In the genomic region with DNA sequence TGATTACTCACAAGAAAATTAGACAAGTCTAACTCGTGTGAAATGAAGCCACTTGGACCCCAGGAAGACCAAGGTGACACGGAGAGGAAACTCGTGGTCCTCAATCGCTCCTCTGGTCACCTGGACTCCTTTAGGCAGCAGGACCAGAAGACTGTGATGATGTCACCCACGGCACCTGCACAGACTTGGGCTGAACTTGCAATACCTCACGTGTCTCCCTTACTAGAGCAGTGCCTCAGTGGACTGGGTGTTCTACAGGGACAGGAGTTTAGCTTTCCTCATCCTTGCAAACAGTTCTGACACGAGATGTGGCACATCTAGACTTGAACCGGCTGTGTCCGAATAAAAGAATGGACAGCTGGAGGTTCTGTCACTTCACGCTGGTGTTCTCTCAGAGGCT, we compare ENCODE assay signal across 33 mouse cellular contexts. TPM values are rescaled to one million over a fixed set of nuclear protein-coding genes. Genes with fewer than 3 reads are reported as not detected.
"Had no signal": no experiment of that assay in that cellular context is flagged by ENCODE, and none has a peak within 500 bp of the region (broad histone marks: within the 10 kb centered on the region; RNA-seq: fewer than 3 reads in every experiment).

No protein-coding gene starts in this region.

- H3K36me3 ChIP-seq: heart, embryonic 10.5 days; heart, embryonic 12.5 days; heart, embryonic 13.5 days; heart, embryonic 15.5 days; hindbrain, embryonic 10.5 days; hindbrain, embryonic 12.5 days; hindbrain, embryonic 13.5 days; hindbrain, embryonic 15.5 days; intestine, embryonic 15.5 days; kidney, embryonic 15.5 days had no signal

- H3K9me3 ChIP-seq: heart, embryonic 10.5 days; heart, embryonic 12.5 days; heart, embryonic 13.5 days; heart, embryonic 15.5 days; hindbrain, embryonic 10.5 days; hindbrain, embryonic 12.5 days; hindbrain, embryonic 13.5 days; hindbrain, embryonic 15.5 days; intestine, embryonic 15.5 days; kidney, embryonic 15.5 days had no signal

- H3K27me3 ChIP-seq: heart, embryonic 12.5 days; heart, embryonic 15.5 days; hindbrain, embryonic 12.5 days; hindbrain, embryonic 13.5 days; hindbrain, embryonic 15.5 days; intestine, embryonic 15.5 days had no signal

- H3K4me2 ChIP-seq: heart, embryonic 11.5 days; heart, embryonic 12.5 days; heart, embryonic 13.5 days; heart, embryonic 15.5 days; hindbrain, embryonic 12.5 days; hindbrain, embryonic 13.5 days; hindbrain, embryonic 14.5 days; hindbrain, embryonic 15.5 days; intestine, embryonic 15.5 days; kidney, embryonic 15.5 days had no signal

- H3K9ac ChIP-seq: heart, embryonic 12.5 days; heart, embryonic 13.5 days; heart, embryonic 15.5 days; hindbrain, embryonic 12.5 days; hindbrain, embryonic 13.5 days; hindbrain, embryonic 14.5 days; hindbrain, embryonic 15.5 days; intestine, embryonic 15.5 days; kidney, embryonic 15.5 days had no signal

- H3K4me1 ChIP-seq: hindbrain, embryonic 12.5 days; hindbrain, embryonic 13.5 days; hindbrain, embryonic 15.5 days; intestine, embryonic 15.5 days had no signal

- H3K27ac ChIP-seq: heart, embryonic 10.5 days; heart, embryonic 13.5 days; heart, embryonic 15.5 days; hindbrain, embryonic 10.5 days; hindbrain, embryonic 12.5 days; hindbrain, embryonic 13.5 days; hindbrain, embryonic 14.5 days; hindbrain, embryonic 15.5 days; hindbrain, postnatal 0 days; intestine, embryonic 15.5 days; kidney, embryonic 15.5 days; kidney, postnatal 0 days; layer of hippocampus, adult 2 months; left cerebral cortex, adult 2 months had no signal

- H3K4me3 ChIP-seq: heart, embryonic 10.5 days; heart, embryonic 12.5 days; heart, embryonic 13.5 days; heart, embryonic 15.5 days; hindbrain, embryonic 10.5 days; hindbrain, embryonic 12.5 days; hindbrain, embryonic 13.5 days; hindbrain, embryonic 15.5 days; intestine, embryonic 15.5 days; kidney, embryonic 15.5 days; layer of hippocampus, adult 2 months; left cerebral cortex, adult 2 months had no signal

- DNase-seq: heart, postnatal 10 days; heart, postnatal 14 days; heart, postnatal 36 days; heart, postnatal 4 days; kidney, adult 11 months; kidney, adult 18-20 months; kidney, adult 2 months; kidney, adult 8-10 months; kidney, adult 9 months; kidney, postnatal 10 days; kidney, postnatal 14 days; kidney, postnatal 36 days; kidney, postnatal 4 days; layer of hippocampus, adult 9-11 months; layer of hippocampus, postnatal 36 days had no signal

RNA-seq across cellular contexts. Expression of gene Grb7, which starts 35.9 kb away (rescaled TPM):
- total RNA-seq: heart, postnatal 10 days; heart, postnatal 25 days; heart, postnatal 4 days; hematopoietic stem cell, adult 5-6 weeks had no signal
